Mouse (Mus musculus): ENCODE data around the gene Lmo2. TPM values are rescaled to one million over a fixed set of nuclear protein-coding genes. Genes with fewer than 3 reads are reported as not detected.

The Lmo2 gene
- polyA plus RNA-seq, 1 experiment: 13.1 TPM

DNA sequence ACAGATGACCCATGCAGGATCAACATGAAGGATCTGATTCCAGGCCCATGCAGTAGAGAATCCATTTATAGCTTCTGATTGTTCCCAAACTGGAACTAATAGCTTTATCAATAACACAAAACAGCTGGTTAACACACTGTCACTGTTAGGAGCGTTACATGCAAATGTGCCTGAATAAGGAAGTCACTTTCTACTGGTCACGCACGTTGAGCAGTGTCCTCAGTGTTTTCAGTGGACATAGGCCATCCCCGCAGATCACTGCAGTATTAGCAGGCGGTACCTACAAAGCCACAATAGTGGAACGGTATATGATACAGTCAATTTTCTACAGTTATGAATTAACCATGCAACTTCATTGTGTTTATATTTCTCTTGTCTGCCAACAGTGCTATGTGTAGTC, 38.3 kb upstream of the Lmo2 start:
- H3K4me1 ChIP-seq (ENCODE audit: control insufficient read depth, insufficient read depth, insufficient read length, low read length): no peaks in the 10 kb centered on the region
- no peak overlapping the region for H3K4me3 ChIP-seq (ENCODE audit: low read depth, low read length)
- no peak overlapping the region for H3K27ac ChIP-seq (ENCODE audit: insufficient read depth, low read depth, low read length)
- whole genome bisulfite sequencing: 76% methylated on average over 6 of the region's 6 CpGs
- TF ChIP-seq CTCF (IDR thresholded peaks at IDR 0.05; ENCODE audit: extremely low read depth, insufficient read length, insufficient replicate concordance, low read depth, low read length) (no peak), POLR2A (IDR thresholded peaks at IDR 0.05; ENCODE audit: low read depth, low read length) (no peak)
- H3K27me3 ChIP-seq (ENCODE audit: control insufficient read depth, insufficient read depth, low read length): no peaks in the 10 kb centered on the region
- H3K36me3 ChIP-seq (ENCODE audit: control insufficient read depth, insufficient read depth, low read length): no peaks in the 10 kb centered on the region

DNA sequence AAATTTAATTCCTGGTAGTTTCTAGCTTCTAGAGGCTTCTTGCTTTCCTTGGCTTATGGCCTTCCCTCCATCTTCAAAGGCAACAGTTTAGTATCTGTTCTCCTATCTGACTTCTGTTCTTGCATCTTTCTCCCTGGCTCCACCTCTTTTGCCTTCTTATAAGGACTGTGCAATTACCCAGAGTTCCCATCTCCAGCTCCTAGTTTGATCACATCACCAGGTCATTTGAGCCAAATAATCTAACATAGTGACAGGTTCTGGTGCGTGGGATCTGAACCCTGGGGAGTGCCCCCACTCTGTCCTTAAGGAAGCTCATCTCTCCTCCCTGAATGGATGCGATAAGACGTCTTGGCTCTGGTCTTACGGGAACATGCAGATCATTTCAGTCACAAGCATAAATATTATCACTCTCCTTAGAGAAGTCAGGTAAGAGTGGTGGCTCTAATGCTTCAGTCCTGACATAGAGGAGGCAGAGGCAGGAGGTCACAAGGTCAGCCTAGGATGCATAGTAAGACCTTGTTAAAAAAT, 31.1 kb upstream of the Lmo2 start:
- no peak overlapping the region for H3K27ac ChIP-seq (ENCODE audit: insufficient read depth, low read depth, low read length)
- 80% methylated on average over 4 of the region's 4 CpGs for whole genome bisulfite sequencing
- H3K4me3 ChIP-seq (ENCODE audit: low read depth, low read length): no peak overlapping the region
- TF ChIP-seq CTCF (IDR thresholded peaks at IDR 0.05; ENCODE audit: extremely low read depth, insufficient read length, insufficient replicate concordance, low read depth, low read length): no peak
- no peak for TF ChIP-seq POLR2A (IDR thresholded peaks at IDR 0.05; ENCODE audit: low read depth, low read length)
- no peaks in the 10 kb centered on the region for H3K4me1 ChIP-seq (ENCODE audit: control insufficient read depth, insufficient read depth, insufficient read length, low read length)
- no peaks in the 10 kb centered on the region for H3K27me3 ChIP-seq (ENCODE audit: control insufficient read depth, insufficient read depth, low read length)
- no peaks in the 10 kb centered on the region for H3K36me3 ChIP-seq (ENCODE audit: control insufficient read depth, insufficient read depth, low read length)

DNA sequence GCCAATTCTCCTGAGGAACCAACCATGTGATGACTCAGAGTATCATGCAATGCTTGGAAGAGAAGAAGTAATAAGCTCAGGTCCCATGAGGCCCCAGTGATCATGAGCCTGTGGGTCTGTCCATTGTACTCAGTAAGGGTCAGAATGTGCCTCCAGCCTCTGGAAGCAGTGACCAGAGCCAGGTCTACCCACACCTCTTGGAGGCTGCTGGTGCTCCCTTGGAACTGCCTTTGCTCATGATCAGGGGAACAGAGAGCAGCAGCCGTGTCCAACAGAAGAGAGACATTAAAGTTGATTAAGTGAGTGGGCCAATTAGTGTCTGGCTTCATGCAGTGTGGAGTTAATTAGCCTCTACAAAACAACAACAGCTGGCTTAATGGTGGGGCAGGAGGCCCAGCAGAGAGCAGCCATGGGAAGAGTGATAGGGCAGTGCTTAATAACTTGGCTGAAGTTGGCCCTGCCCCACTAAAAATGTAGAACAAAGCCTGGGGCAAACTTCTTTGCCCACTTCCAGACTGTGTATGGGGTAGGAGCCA, 30.1 kb upstream of the Lmo2 start:
- no peaks in the 10 kb centered on the region for H3K36me3 ChIP-seq (ENCODE audit: control insufficient read depth, insufficient read depth, low read length)
- TF ChIP-seq CTCF (IDR thresholded peaks at IDR 0.05; ENCODE audit: extremely low read depth, insufficient read length, insufficient replicate concordance, low read depth, low read length): no peak
- no peak for TF ChIP-seq POLR2A (IDR thresholded peaks at IDR 0.05; ENCODE audit: low read depth, low read length)
- no peak overlapping the region for H3K27ac ChIP-seq (ENCODE audit: insufficient read depth, low read depth, low read length)
- 82% methylated on average over 1 of the region's 1 CpGs for WGBS
- no peaks in the 10 kb centered on the region for H3K4me1 ChIP-seq (ENCODE audit: control insufficient read depth, insufficient read depth, insufficient read length, low read length)
- H3K4me3 ChIP-seq (ENCODE audit: low read depth, low read length): no peak overlapping the region
- no peaks in the 10 kb centered on the region for H3K27me3 ChIP-seq (ENCODE audit: control insufficient read depth, insufficient read depth, low read length)

DNA sequence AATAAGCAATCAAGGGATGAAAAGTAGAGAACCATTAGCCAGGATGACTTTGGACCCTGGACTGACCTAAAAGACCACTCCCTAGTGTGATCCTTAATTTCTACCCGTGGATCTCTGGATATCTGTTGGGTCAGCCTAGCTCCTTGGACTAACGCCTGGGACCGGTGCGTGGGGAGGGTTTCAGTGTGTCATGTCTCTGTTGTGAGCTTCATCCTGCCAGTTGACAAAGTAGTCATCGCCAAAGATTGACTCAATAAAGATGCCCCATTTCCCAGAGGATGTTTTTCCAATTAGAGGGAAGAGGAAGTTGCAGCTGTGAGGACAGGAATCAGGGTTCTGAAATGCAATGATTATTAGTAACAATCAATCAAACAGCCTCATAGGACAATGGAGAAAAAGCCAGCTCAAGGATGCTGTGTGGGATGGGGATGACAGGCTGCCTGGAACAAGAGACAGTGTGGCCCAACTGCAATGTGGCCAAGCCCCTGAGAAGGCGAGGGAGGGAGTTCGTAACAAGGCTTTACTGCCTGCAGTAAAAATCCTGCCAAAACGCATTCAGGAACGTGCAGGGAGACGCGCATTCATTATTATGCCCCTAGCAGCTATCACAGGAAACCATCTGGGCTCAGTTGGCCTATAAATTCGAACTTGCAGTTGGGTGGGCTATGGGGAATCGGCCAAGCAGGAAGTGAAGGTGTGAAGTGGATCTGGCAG, 27.3 kb upstream of the Lmo2 start:
- Histone ChIP-seq H3K27ac (ENCODE audit: insufficient read depth, low read depth, low read length) (no peak overlapping the region), H3K4me3 (ENCODE audit: low read depth, low read length) (no peak overlapping the region), H3K4me1 (ENCODE audit: control insufficient read depth, insufficient read depth, insufficient read length, low read length) (no peaks in the 10 kb centered on the region), H3K27me3 (ENCODE audit: control insufficient read depth, insufficient read depth, low read length) (no peaks in the 10 kb centered on the region), H3K36me3 (ENCODE audit: control insufficient read depth, insufficient read depth, low read length) (no peaks in the 10 kb centered on the region)
- WGBS: 44% methylated on average over 13 of the region's 13 CpGs
- no peak for TF ChIP-seq POLR2A (IDR thresholded peaks at IDR 0.05; ENCODE audit: low read depth, low read length)
- no peak for TF ChIP-seq CTCF (IDR thresholded peaks at IDR 0.05; ENCODE audit: extremely low read depth, insufficient read length, insufficient replicate concordance, low read depth, low read length)

DNA sequence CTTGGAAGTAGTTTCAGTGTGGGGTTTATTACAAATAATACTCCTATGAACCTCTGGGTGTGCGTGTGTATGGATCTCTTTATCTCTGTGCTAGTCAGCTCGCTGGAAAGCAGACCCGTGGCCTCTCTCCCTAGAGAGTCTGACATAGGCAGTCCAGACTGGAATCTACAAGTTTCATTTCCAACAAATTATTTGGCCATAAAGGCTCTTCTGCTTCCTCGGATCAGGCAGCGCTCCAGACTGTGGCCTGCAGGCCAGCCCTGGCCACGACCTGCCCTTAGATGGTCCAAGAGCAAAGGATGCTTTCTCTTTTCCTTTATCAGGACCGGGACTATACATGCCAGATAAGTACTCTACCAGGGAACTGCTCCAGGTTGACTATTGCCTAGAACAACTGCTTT, 26.3 kb upstream of the Lmo2 start:
- Histone ChIP-seq H3K4me3 (ENCODE audit: low read depth, low read length) (no peak overlapping the region), H3K4me1 (ENCODE audit: control insufficient read depth, insufficient read depth, insufficient read length, low read length) (no peaks in the 10 kb centered on the region), H3K27ac (ENCODE audit: insufficient read depth, low read depth, low read length) (no peak overlapping the region; the same call in 1 of the 2 replicates), H3K27me3 (ENCODE audit: control insufficient read depth, insufficient read depth, low read length) (no peaks in the 10 kb centered on the region), H3K36me3 (ENCODE audit: control insufficient read depth, insufficient read depth, low read length) (no peaks in the 10 kb centered on the region)
- 40% methylated on average over 7 of the region's 7 CpGs for WGBS
- TF ChIP-seq POLR2A (IDR thresholded peaks at IDR 0.05; ENCODE audit: low read depth, low read length) (no peak), CTCF (IDR thresholded peaks at IDR 0.05; ENCODE audit: extremely low read depth, insufficient read length, insufficient replicate concordance, low read depth, low read length) (no peak)

DNA sequence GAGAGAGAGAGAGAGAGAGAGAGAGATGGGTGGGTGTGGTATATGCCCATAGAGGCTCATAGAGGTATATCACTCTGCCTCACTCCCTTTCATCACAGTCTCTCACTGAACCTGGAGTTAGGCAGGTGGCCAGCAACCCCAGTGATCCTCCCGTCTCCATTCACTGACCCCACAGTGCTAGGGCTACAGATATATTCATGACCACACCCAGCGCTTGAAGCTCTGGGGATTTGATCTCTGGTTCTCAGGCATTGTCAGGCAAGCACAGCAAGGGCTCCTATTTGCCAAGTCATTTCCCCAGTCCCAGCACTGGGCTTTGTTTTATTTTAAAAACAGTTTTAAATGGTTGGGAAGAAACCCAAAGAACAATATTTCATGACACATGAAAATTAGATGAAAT, 25.8 kb upstream of the Lmo2 start:
- Histone ChIP-seq H3K4me3 (ENCODE audit: low read depth, low read length) (no peak overlapping the region), H3K36me3 (ENCODE audit: control insufficient read depth, insufficient read depth, low read length) (no peaks in the 10 kb centered on the region), H3K4me1 (ENCODE audit: control insufficient read depth, insufficient read depth, insufficient read length, low read length) (no peaks in the 10 kb centered on the region), H3K27ac (ENCODE audit: insufficient read depth, low read depth, low read length) (no peak overlapping the region), H3K27me3 (ENCODE audit: control insufficient read depth, insufficient read depth, low read length) (no peaks in the 10 kb centered on the region)
- WGBS: 53% methylated on average over 2 of the region's 2 CpGs
- TF ChIP-seq CTCF (IDR thresholded peaks at IDR 0.05; ENCODE audit: extremely low read depth, insufficient read length, insufficient replicate concordance, low read depth, low read length) (no peak), POLR2A (IDR thresholded peaks at IDR 0.05; ENCODE audit: low read depth, low read length) (no peak)

DNA sequence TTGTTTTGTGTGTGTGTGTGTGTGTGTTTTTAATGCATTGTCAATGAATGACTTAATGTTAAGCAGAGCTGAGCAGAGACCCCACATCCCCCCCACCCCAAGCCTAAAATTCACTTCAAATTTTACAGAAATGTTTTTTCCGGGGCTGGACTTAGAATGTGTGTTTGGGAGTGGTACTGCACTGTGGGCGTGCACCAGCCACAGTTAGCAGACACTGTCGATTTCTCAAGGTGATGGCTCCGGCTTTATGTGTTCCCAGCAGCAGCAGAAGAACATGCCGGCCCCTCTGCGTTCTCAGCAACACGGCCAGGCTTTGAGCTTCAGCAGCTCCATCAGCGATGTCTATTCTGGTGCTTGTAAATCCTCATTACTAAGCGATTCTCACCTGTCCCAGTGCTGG, 25.3 kb upstream of the Lmo2 start:
- Histone ChIP-seq H3K27ac (ENCODE audit: insufficient read depth, low read depth, low read length) (no peak overlapping the region), H3K27me3 (ENCODE audit: control insufficient read depth, insufficient read depth, low read length) (no peaks in the 10 kb centered on the region), H3K4me3 (ENCODE audit: low read depth, low read length) (no peak overlapping the region), H3K4me1 (ENCODE audit: control insufficient read depth, insufficient read depth, insufficient read length, low read length) (no peaks in the 10 kb centered on the region), H3K36me3 (ENCODE audit: control insufficient read depth, insufficient read depth, low read length) (no peaks in the 10 kb centered on the region)
- TF ChIP-seq POLR2A (IDR thresholded peaks at IDR 0.05; ENCODE audit: low read depth, low read length) (no peak), CTCF (IDR thresholded peaks at IDR 0.05; ENCODE audit: extremely low read depth, insufficient read length, insufficient replicate concordance, low read depth, low read length) (no peak)
- 65% methylated on average over 9 of the region's 9 CpGs for WGBS
